Mouse (Mus musculus) urinary bladder, postnatal 25 days (tissue): ENCODE data around the gene Hnf1b.
A peak's percentile ranks its signal among the peaks of the same experiment; 100 is the strongest.

ENCODE experiments used
- DNase-seq: peaks from one replicate; pipeline ENCODE4 v3.0.0; 2022; ENCODE audit warnings: low spot score

Gene Hnf1b

DNA sequence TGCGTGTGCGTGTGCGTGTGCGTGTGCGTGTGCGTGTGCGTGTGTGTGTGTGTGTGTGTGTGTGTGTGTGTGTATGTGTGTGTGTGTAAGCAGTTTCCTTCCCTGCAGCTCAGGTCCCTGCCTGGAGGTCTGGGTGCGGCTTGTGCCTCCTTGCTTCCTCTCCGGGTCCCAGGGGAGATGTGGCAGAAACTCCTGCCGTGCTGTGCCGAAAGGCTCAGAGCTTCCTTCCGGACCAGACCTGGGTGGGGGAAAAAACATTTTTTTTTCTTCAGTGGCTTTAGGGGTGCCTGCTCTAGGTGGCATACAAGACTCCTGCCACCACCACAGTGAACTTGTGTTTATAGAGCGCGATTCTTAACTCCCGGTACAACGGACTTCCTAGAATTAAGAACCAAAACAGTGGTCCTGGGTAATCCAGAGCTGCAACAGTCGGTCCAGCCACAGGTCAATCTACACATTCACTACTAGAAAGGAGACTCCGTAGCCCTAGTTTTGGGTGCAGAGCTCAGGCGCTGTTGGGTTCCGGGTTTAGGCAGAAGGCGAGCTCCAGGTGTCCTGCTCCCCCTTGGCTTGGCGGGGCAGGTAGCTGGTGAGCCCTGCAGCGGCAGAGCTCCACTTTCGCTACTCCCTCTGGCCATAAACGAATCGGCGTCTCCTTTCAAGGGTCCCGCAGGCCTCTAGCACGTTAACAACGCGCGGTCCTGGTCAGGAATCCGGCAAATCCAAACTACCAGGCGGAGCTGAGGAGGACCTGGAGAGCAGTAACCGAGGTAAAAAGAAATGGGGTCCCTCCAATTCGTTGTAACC lies at the start of gene Hnf1b:
Hnf1b (plus strand) TSS at position 535 of the 807 bp plus-strand sequence.
- no peak for DNase-seq

DNA sequence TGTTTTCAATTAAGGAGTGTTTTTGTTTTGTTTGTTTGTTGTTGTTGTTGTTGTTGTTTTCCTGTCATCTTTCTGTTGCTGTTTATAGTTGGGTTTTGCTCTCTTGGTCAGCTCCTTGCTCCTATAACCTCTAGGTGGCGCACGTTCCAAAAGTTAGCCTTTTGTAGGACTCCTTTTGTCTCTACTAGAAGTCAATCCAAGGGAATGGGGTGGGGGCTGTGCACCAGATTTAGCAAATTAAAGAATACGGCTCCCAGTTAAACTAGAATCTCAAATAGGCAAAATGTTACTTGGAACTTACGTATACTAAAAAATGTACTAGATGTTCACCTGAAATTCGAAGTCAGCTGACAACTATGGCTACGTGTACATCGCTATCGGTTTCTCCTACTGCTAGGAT lies 47.7 kb upstream of the Hnf1b start:
- peak; percentile 34 for DNase-seq

DNA sequence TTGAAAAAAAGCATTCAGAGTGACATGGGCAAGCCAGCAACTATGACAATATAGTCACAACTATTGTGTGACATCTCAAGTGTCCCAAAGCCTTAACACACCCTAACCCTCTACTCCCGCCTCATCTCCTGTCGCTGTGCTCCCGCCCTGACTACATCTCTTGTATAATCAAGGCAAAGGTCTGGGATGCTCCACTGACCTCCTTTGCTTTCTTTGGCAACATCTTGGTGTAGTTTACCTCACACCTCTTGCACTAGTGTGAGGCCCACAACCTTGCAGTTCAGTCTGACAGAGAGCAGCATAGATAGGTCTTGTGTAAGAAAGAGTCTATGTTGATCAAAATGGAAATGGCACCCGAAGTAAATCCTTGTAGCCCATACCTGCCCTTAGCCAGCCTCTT lies 47.3 kb upstream of the Hnf1b start:
- no peak for DNase-seq

DNA sequence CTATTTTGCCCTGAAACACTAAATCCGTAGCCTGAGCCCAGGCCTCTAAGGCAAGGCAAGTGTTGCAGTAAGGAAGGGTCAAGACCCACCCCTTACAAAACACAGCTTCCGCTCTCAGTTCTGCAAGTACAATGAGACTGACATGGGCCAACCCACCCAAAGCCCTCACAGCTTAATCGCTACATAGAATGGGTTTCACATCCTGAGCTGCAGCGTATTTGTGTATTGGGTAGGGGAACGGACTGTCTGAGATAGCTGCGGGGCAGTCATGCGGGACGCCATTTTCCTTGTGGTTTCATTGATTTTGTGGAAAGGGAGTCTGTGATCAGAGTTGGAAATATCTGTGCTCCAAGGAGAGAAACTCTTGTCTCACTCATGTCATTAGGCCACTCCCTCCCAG lies 39.4 kb upstream of the Hnf1b start:
- DNase-seq = no peak

DNA sequence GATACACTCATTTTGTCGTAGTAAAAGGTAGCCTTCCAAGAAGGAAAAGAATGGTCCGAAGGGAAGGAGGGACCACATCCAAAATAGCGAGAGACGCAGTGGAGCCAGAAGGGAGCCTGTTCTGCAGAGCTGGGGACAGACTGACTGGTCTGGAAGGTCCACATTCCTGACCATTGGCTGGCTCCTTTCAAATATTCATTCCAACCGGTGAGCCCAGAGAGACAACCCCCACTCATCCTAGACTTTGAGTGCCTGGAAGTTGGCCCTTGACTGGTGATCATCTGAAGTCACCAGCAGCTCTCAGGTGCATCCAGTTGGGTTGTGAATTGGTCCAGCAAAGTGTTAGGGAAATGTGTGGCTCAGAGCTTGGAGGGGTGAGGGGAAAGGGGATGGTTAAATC lies 34.7 kb upstream of the Hnf1b start:
- DNase-seq = peak; percentile 23

DNA sequence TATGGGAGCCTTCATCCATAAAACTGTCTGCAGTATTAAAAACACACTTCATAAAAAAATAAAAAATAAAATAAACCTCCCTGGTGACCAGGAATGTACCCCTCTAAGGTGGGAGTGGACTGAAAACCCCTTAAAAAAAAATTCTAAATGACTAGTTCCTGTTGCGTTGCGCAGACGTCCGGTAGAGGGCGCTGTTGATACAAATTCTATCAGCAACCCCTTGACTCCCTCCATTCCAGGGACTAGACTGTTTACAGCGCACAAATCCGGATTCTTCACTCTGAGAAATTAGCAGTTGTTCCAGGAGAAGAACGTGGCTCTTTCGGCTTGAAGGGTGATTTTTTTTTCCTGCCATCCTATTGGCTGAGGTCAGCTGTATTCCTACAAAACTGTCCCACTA lies 34.2 kb upstream of the Hnf1b start:
- DNase-seq = peak; percentile 67

DNA sequence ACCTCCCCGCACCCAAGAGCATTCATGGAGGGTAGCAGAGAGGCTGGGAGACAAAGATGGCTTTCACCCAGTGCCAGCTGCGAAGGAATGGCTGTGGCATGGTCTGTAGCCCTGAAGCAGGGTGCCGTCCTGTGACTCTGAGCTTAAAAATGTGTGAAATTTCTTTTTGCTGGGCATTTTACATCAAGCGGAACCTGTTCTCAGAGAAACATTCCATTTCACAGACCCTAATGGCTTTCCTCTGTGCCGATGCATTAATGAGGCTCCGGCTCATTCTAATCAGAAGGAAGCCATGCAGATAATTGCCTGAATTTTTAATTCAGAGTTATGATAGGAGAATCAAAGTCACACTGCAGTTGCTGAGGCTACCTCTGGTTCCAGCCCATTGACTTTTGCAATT lies 32.8 kb upstream of the Hnf1b start:
- DNase-seq = no peak

DNA sequence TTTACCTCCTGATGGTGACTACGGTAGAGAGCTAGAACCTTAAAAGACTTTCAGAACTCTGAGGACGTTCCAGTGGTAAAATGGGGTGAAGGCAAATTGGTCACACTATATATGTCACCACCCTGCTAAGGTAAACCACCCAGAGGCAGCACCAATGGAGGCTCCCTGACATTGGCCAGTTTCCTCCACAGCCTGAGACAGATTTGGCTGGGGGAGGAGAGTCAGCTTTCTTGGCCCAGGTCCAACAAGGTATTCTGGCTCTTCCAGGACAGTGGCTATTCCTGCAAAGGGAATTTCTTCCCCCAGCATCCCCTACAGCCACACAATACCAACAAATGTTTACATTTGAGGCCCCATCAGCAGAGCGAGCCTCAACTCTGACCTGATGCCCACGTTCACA lies 31.9 kb upstream of the Hnf1b start:
- DNase-seq = no peak

DNA sequence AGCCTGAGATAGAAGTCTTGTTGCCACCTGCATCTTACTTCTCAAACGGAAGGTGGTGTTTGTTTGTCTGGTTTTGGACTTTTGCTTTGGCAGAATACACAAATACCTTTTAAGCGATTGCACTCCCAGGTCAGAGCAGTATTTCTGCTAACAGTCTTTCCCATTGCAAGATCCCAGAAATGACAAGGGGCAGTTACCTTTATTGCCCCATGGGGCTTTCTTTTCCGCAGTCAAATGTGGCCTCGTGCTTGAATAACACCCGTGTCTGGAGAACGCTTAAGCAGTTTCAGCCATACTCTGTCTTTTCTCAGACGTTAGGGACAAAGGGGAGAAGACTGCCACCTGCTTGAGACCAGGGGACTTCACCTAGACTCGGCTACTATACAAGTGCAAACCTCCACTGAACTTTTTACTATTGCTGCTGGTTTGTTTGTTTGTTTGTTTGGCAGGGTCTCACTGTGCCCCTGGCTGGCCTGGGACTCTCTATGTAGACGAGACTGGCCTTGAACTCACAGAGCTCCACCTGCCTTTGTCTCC lies 31.2 kb upstream of the Hnf1b start:
- DNase-seq = no peak

DNA sequence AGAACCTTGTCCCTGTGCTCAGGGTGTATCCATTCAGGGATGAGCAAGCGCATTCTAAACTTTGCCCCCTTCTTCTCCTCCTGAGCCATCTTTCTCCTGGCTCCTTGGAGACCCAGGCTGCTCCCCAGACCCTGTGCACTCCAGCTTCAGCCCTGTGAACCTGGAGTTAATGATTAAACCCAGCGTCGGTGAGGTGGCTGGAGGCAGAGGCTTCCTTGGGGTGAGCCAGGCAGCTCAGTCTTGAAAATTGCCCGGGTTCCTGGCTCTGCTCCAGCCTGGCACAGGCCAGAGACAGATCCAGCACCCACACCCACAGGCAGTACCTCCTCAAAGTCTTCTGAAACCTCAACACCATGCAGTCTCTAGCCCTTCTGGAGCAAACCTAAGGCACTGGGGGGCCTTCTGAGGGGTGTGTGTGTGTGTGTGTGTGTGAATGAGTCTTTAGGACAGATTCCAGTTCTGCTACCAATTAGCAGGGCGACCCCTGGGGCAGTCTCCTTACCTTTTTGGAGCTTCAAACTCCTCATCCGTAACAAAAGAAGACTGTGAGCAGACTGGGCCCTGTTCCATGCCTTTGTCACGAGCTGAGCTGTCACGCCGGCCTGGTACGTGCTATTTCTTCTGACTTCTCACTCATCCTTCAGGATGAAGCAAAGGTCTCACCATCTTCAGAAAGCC lies 29.9 kb upstream of the Hnf1b start:
- DNase-seq = peak; percentile 26

DNA sequence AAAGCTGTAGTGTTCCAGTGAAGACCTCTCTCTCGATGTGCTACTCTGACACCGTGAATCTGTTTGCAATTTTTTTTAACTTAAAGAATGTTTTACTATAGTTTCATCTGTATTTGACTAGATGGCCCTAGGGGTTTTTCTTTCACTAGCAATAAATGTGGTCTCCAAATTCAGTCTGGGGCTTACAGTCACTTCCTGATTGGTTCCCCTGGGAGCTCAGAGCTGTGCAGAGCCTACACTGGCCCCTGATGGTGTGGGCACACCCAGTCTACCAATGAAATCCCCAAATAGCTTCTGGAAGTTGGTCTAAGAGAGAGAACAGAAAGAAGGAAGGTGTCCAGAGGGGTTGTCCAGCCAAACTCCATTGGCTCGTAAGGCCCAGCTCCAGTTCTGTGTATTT lies 23.7 kb upstream of the Hnf1b start:
- no peak for DNase-seq

DNA sequence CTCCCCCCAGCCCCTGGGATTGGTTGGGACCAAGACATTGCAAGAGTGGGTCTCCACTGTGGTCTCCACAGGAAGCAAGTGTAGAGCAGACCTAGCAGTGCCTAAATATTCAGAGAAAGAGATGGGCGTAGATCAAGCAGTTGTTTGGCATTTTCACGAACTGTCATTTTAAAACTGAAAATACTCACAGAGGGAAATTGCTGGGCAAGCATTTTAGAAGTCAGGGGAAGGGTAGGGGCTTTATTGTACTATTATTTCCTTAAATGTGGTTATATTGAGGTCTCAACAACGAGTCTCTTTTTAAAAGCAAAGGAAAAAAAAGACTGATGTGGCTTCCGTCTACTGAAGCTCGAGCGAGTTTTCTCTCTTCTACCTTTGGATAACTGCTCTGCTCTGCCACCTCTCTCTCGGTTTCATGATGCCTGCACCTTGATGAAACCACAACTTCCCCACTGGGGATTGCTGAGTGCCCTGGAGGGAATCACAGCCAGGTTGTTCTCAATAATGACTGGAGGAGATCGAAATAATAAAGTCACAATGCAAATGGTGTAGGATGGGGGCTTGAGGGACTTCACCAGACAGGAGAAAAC lies 21.2 kb upstream of the Hnf1b start:
- no peak for DNase-seq

DNA sequence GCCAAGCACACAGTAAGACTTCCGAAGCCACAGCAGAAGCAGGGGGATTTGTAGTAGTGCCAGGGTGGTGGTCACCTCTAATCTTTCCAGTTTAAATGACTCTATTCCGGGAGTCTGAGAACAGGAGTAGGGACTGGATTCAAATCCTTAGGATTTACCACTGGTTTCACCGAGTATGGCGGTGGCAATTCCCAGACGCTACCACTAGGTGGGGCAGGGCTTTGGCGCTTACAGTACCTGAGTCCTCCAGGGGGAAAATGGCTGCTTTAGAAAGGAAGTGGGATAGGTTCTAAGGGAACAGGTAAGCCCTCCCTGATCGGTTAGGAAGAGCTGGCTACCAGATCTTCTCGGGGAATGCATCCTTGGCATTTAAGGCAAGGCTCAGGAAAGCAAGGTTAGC lies 17.5 kb upstream of the Hnf1b start:
- no peak for DNase-seq

DNA sequence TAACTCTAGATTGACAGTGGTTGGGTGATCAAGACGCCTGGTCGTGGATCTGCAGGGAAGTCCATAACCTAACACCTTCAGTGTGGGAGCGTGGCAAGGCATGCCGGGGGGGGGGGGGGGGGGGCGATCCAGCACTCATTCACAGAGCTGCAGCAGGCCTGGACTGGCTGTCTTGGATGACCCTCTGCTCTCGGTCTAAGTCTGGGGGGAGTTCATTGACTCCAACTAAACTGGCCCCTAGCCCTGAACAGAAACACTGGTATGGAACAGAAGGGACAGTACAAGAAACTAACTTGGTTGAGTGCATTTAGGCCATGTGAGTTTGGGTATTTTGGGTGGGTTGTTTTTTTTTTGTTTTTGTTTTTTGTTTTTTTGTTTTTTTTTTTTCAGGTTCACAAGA lies 16.3 kb upstream of the Hnf1b start:
- DNase-seq = no peak

DNA sequence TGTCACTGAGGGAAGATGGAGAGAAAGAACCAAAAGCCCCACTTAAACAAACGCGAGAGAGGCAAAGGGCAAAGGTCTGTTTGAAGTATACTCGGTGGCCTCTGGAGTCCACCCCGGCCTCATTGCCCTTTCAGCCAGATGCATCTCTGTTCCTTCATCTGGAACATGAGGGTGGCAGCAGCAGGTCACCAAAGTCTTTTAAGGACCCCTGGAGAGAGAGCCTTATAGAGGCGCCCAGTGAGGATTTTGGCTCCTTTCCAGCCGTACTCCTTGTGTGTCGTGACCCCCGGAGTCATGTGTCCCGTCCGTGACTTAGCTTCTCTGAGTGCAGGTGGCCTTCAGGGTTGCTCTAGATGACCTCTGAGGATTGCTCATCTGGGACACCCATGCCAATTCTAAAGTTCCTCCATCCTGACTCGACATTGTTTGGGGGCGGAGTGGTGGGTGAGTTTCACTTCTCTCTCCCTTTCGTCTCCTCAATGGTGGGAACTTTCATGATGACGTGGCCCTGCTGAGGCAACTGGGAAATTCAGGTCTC lies 15.8 kb upstream of the Hnf1b start:
- no peak for DNase-seq

DNA sequence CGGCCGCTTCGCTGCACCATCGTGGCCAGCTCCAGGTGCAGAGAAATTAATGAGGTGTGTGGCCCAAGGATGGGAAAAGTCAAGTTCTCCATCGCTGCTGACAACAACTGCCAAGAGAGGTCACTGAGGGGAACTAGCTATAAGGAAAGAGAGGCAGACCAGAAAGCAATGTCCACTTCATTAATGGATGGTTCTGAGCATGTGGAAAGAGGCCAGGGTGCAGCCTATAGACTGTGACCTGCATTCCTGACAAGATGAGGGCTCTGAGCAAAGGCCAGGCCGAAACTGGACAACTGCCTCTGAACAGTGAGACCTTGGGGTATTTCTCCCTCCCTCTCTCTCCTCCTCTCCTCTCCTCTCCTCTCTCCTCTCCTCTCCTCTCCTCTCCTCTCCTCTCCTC lies 10.4 kb upstream of the Hnf1b start:
- no peak for DNase-seq

DNA sequence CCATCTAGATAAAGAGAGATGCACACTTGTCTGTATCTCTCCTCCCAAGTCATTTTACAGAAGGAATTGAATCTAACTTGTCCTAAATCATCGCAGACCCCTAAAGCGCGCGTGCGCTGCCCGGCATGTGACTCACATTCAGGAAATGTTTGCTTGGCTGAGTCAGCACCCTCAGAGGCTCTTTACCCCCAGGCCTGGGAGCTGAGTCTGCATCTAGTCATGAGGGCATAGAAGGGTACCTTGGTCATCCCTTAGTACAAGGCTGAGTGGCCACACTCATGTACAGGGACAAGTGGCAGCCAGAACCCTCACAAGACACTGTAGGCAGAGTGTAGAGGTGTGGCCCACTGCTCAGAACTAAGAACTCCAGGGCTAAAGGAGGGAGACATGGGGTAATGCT lies 6.3 kb upstream of the Hnf1b start:
- peak; percentile 28 for DNase-seq

DNA sequence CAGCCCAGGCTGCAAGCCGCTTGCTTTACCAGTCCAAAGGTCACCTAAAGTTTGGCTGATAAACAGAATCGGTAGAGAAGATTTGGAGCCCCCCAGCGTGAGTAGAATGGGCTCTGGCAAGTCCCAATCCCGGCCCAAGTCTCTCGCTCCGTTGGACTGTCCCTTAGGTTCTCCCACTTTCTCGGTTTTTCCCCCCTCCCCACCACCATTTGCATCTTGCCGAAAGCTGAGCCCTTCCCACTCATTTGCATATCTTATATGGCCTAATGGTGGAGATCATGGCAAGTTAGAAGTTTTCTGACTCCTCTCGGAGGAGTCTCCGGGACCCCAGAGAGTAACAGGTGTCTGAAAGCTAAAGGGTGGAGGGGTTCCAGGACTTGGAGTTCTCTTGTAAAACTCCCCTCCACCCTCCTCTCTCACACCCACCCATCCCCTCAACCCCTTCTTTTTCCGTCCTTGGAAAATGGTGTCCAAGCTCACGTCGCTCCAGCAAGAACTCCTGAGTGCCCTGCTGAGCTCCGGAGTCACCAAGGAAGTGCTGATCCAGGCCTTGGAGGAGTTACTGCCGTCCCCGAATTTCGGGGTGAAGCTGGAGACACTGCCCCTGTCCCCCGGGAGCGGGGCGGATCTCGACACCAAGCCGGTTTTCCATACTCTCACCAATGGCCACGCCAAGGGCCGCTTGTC lies 866 bp downstream of the Hnf1b start:
- DNase-seq = no peak

DNA sequence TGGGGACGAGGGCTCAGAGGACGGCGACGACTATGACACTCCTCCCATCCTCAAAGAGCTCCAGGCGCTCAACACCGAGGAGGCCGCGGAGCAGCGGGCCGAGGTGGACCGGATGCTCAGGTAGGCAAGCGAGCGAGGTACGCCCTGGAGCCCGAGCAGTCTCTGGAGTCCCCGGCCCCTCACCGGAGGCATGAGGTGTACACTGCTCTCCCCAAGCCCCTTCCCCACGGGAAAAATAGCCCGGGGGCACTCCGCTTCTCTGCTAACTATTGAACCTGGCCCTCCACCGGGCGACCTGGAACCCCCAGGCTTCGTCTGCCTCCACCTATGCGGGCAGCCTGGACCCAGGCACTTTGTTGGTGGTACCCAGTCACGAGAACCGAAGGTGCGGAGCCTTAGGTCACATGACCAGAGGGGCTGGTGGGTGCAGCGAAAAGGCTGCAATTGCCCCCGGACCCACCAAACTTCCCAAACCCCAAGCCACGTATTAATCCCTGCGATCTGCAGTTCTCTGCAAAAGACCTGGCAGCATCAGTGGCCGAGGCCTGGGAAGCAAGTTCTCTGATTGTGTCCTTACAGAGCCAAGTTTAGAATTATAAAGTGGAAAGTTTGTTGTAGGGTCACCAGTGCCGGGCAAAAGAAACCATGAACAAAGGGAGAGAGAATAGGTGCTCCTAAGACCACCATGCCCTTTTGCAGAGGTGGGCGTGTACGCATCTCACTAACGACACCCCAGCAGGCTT lies 1.6 kb downstream of the Hnf1b start:
- DNase-seq = no peak

DNA sequence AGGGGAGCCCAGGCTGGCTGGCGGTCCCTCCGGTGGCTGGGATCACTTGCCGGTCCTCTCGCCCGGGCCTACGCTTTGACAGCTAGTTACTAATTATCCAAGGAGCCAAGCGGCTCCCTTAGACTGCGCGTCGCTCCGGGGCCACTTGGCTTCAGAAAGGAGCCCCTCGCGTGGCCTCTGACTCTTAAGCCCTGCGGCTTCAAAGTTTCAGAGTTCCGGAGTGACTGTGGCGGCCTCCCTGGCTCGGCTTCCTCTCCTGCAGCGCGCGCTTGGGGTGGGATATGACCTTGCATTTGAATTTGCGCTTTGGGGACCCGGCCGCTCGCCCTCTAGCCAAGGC lies 2.1 kb downstream of the Hnf1b start:
- DNase-seq = no peak

DNA sequence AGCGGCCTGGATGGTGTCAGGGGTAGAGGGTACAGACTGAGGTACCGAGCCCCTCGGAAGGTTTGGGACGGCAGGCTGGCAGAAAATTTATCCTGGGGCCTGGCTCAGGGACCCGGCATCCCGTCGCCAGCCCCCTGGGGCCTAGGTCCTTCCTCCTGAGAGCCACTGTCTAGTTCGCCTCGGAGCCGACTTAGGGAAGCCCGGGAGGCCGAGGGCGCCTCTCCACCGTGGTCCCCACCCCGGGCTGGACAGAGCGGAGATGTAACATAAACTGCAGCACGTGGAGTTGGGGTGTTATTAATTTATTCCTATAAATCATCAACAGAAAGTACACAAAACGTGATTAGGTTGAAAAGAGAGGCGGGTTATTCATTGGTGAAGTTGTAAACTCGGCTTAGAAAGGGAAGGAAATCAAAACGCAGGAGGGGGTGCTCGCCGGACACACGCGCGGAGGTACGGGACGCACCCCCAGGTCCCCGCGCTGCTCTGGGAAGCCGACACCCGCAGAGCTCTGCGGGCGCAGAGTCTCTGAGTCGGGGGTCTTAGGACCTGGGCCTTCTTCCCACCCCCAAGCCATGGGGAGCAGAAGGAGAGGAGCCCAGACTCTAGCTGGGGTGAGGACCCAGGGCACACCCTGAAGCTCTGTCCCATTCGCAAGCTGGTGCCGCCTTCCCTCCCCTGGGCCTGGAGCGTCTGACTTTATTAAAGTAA lies 2.8 kb downstream of the Hnf1b start:
- DNase-seq = no peak
